Mouse (Mus musculus) R1 (cell line): Measurements from ENCODE around the gene Reg4.

ENCODE experiments used
- DNase-seq: peaks from one replicate; pipeline ENCODE4 v3.0.0-alpha.2; 2018; ENCODE audit warnings: low read depth, low spot score

Reg4 gene

GRCm38 (mm10) chr3:98236266-98236665 lies 14.3 kb downstream of the Reg4 start:
- no peak for DNase-seq

DNA sequence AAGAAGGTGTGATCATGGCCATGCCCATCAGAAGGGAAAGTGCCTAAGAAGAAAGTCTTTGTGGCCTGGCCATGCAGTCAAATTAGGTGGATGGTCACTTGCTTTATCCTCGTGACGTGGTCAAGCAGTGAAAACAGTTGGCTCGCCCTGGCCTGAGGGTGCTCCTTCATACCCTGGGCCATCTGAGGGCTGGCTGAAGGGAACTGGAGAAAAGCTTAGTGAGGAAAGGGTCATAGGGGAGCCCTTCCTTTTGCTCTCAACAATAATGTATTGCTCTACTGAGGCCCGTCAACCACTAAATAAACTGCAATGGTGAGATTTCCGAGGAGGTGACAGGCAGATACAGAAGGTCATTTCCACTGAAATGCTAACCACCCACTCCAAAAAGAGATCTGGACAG lies 15.3 kb downstream of the Reg4 start:
- DNase-seq: no peak

DNA sequence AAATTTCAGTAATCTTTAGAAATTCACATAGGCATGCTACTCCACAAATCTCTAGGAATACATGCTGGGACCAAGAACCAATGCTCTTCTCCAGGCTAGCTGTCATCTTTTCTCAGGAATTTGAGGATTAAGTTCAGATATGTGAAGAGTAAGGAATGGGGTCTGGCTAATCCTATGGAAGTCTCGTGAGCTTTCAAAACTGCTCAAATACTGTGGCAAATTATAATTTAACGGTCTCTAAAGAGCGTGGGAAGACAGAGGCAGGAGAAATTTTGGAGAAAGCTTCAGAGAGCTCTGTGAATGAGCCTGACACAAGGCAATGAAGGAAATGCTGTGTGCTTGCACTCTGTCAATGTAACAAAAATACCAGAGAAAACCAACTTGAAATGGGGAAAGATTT lies 16.2 kb downstream of the Reg4 start:
- no peak for DNase-seq

DNA sequence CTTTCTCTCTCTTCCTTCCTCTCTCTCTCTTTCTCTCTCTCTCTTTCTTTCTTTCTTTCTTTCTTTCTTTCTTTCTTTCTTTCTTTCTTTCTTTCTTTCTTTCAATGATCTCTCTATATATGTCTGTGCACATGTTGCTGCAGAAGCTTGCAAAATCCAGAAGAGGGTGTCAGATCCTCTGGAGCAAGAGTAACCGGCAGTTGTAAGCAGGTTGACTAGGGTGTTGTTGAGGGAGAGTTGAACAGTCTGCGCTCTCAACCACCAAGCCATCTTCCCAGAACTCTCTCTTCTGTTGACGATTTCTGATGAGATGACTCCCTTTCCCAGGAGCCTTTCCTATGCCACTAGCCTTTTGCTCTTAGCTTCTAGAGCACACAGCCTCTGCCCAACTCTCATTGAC lies 20.1 kb downstream of the Reg4 start:
- DNase-seq: no peak

- no peak for DNase-seq
Measured at GRCm38 (mm10) chr3:98242458-98243037, 20.6 kb downstream of the Reg4 start.

DNA sequence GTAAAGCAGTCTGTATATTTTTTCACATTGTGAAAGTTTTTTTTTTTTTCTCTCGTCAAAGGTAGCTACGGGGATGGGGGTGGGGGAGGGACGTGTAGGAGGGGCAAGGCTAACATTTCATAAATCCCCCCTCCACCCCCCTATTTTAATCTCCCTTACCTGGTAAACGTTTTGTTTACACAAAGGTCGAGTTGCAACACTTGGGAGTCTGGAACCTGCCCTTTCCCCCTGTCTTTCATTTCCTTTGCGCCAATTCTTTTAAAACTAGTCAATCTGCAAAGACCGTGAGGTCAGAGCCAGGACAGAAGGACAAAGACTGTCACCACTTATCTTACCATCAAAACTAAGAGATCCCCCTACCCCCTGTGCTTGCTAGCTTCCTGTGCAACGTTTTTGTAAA lies 23.9 kb downstream of the Reg4 start:
- no peak for DNase-seq

DNA sequence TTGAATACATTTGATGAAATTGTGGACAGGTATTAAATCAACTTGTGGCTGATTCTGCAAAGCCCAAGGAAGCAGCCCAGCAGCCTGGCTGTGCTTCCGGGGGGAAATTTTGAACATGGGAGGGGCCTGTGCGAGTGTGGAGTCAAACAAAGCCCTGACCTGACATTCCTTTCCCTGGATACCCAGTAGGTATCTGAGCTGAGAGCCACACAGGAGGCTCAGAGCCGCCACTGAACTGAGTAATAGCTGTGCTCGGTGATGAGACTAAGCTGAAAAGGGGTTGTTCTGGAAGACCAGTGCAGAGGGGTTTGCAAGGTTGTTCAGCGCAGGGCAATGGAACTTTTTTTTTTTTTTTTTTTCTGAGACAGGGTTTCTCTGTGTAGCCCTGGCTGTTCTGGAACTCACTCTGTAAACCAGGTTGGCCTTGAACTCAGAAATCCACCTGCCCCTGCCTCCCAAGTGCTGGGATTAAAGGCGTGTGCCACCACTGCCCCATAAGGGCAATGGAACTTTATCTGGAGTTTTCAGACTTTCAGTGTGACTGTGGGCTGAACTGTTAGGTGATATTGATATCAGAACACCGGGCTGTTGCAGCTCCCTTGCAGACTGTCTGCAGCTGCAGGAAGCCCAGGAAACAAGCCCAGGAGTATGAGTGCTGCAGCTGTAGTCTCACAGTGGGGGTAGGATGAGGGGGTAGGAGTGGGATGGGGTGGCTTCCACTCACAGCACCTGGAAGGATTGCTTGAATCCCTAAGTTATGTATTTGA lies 25.2 kb downstream of the Reg4 start:
- DNase-seq: peak; percentile 33

- no peak for DNase-seq
Measured at GRCm38 (mm10) chr3:98249378-98249777, 27.4 kb downstream of the Reg4 start.

DNA sequence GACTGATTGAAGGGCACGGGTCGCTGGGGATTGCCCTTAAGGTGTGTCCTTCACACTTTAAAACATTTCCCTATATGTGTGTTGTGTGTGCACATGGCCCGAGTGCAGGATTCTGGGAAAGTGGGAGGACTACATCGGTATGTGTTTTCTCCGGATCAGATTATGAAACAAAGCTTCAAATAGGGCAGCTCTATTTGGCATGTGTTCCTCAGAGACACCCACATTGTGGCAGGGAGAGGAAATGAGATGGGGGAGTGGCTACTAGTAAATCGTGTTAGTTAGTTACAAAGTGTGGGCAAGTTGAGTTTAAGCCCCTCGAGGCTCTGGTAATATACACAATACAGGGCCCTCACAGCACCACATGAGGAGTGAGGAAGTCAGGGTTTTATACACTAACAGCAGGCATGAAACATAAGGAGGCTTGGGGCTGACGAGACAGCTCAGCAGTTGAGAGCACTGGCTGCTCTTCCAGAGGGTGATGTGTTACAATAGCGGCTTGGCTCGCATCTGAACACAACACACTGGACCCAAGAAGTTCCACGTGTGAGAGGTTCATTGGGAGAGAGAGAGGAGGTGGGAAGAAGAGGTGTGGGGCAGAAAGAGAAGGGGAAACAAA lies 28.0 kb downstream of the Reg4 start:
- no peak for DNase-seq

- no peak for DNase-seq
Measured at GRCm38 (mm10) chr3:98254059-98254458, 32.1 kb downstream of the Reg4 start.

GRCm38 (mm10) chr3:98254656-98255583 lies 33.0 kb downstream of the Reg4 start:
- peak; percentile 6 for DNase-seq

DNA sequence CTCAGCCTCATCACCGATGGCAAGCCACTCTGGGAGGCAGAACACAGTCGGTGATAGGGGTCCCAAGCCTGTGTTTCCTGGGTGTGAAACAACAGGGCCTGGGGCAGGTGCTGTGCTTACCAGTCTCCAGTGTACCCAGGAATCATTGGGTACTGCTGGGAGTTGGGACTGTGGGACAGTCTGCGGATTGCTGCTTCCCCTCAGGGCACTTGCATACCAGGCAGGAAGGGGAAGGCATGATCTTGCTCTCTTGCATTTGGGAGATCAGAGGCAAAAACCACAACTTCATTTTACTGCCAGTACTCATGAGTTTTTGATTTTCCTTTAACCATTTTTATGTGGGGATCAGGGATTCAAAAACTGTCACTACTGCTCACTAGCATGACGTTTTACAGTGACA lies 36.8 kb downstream of the Reg4 start:
- no peak for DNase-seq

DNA sequence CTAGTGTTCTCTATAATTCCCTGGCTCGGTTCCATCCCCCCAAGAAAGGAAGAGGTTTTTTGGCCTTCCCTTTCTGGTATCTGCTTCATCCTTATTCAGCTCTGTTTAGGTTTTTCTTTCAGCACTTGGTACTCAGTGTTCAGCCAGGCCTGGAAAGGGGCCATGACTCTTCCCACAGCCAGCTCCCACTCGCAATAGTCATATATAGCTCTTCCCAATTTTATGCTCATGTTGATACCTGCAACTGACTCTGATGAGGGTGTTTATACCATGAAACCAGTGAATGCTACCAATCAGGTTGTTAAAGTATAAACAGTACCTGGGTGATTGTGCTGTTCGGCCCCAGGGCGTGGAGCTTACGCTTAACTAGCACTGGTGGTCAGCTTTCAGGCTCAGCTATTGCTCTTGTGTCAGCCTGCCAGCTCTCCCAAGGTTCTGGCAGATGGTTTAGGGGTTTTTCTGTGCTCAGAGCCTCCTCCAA lies 37.4 kb downstream of the Reg4 start:
- no peak for DNase-seq

- no peak for DNase-seq
Measured at GRCm38 (mm10) chr3:98260534-98260933, 38.6 kb downstream of the Reg4 start.

GRCm38 (mm10) chr3:98261415-98261814 lies 39.5 kb downstream of the Reg4 start:
- no peak for DNase-seq

DNA sequence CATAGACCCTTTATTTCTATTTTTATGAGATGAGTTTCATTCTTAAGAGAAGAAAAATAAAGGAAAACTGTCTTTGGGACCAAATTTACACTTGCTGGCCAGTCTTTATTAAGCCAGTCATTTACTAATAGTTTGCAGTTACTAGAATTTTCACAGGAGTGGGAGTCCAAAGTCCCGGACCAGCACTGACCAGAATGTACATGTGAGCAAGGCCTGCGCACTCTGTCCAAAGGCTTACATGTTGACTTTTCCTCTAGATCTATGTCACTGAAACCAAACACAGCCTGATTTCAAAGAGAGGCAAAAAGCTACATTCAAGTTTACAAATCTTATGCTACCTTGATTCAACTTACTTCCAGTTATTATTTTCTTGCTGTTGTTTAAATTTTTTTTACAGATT lies 40.2 kb downstream of the Reg4 start:
- DNase-seq: no peak

- no peak for DNase-seq
Measured at GRCm38 (mm10) chr3:98267249-98267651, 45.3 kb downstream of the Reg4 start.

DNA sequence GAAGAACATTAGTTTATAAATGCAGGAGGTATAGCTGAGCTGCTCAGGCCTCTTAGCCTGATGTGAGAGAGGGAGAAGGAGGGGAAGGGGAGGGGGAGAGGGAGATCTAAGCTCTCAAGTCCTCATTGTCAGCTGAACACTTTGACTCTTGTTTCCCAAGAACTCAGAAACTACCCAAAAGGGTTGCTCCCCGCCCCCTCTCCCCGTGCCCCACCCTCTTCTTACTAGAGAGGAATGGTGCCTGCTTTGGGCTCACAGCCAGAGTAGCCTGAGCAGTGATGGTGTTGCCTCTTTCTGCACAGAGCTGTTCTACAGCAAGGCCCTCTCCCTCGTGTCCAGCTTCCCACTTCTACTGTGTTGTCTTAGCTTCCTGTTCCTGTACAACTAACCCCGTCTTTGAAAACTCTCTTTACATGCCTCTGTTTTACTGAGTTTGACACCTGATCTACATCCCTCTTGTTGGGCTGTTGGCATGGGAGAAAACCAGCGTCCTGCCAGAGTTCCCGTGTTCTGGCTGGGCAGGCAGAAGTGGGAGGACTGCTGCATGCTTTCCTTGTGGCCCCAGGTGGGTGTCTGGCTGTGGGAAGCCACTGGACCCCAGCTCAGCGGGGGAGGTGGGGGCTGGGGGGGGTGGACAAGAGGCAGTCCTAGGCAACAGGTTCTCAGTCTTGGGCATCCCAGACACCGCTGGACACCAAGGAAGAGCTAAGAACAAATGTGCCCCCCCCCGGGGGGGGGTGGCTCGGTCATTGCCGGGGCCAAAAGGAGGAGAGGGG lies 51.9 kb downstream of the Reg4 start:
- no peak for DNase-seq

- no peak for DNase-seq
Measured at GRCm38 (mm10) chr3:98279682-98280081, 57.7 kb downstream of the Reg4 start.

- DNase-seq: peak; percentile 8
Measured at GRCm38 (mm10) chr3:98280204-98280932, 58.4 kb downstream of the Reg4 start, which contains the start of gene Hmgcs2. TSS of gene Hmgcs2 (plus strand) at chr3:98280435.
